Mouse (Mus musculus): ENCODE data around the gene Ttc28.

DNA sequence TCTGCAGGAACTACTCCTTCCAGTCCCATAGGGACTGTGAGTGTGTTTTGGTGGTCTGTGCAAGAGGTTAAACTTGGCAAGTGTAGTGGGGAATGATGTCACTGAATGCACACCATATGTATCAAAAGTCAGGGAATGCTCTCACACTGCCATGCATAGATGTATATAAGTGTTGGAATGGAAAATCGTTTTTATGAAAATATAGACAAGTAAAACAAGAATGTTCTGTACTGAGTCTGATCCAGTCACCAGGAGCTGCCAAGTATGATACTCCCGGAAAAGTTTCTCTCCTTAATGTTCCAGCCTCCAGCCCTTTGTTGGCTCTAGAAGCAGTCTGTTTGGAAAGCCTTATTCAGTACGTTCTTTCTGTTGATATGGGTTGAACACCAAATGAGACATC, 48.7 kb downstream of the Ttc28 start:
- TF ChIP-seq GATA1 (IDR thresholded peaks at IDR 0.05; ENCODE audit: borderline replicate concordance, low read length) (no peak), FLI1 (IDR thresholded peaks at IDR 0.05; ENCODE audit: low read length) (no peak)
